Mouse (Mus musculus): Measurements from ENCODE around the gene Olfr1369-ps1.
"Not testable (repeated sequence)": the region's sequence is repeated elsewhere in the genome, so short reads cannot be mapped to it uniquely, and the experiment has no call there.

The Olfr1369-ps1 gene

DNA sequence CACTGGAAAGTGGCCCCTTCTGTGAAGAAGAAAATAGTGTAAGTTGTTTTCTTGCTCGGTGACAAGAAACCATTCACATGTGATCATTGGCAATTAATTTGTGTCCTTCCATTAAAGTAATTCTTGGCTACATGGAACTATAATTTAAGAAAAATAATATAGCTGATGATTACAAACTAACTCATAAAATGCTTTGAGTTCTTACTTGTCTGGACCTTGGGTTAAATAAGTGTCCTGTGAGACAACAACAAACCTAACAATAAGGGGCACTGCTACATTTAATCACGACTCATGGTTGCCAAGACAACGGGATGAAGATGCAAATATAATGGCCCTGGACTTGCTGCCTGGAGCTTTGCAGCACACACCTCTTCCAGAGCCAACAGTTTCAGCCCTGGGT, at the start of gene Olfr1369-ps1:
Gene Olfr1369-ps1 (plus strand): TSS at position 301 of the 400 bp plus-strand sequence.
- not testable (repeated sequence) for DNase-seq

DNA sequence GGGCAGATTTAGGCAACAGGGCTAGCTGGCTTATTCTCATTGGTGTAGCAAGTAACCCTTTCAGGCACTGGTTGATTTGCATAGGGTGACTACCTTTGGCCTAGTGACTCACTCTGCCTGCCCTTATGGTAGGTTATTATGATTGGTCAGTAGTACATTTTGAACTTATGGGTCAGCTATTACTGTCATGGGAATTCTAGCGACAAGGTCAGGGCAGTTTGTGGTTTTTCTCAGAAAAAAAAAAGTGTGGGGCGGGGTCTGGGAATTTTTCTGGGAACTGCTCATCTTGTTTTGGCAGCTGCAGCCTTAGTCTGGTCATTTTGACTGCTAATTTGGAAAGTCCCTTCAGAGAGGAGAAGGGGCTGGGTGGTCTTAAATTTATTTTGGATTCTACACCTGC, 45.3 kb upstream of the Olfr1369-ps1 start:
- DNase-seq: no peak

DNA sequence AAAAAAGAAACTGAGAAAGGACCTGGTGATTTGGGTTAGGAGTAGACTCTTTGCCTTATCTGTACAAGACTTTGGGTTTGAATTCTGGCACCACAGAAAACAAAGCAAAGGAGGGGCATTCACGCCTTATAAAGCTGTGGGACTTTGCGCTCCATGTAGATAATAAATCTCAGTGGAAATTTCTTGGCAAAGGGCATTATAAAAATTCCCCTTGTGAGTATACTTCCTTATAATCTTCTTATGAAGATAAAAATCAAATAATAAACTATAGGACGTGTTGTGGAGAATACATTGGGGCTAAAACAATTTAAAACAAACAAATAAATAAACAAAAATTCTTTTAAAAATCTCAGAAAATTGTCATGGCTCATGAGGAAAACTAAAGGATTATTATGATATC, 36.4 kb upstream of the Olfr1369-ps1 start, which contains the start of gene Olfr1370:
Gene Olfr1370 (minus strand): TSS at position 101 of the 400 bp plus-strand sequence.
- no peak for DNase-seq

DNA sequence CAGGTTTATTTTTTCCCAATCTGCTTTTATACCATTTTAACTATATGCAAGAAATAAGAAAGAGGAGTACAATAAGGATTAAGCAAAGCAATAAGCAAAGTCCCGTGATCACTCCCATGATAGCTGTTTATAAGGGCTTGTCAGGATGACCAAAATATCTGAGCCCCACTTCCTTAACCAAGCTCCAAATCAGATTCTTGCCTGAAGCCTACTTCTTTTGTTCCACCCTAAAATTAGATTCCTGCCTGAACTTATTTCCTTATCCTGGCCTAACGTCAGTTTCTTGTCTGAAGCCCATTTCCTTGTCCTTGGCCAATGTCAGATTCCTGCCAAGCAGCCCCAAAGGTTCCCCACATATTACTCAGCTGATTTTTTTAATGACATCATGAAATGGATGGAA, 28.6 kb upstream of the Olfr1369-ps1 start:
- no peak for DNase-seq

GRCm38 (mm10) chr13:21109759-21110158, 1.5 kb upstream of the Olfr1369-ps1 start:
- DNase-seq: no peak

DNA sequence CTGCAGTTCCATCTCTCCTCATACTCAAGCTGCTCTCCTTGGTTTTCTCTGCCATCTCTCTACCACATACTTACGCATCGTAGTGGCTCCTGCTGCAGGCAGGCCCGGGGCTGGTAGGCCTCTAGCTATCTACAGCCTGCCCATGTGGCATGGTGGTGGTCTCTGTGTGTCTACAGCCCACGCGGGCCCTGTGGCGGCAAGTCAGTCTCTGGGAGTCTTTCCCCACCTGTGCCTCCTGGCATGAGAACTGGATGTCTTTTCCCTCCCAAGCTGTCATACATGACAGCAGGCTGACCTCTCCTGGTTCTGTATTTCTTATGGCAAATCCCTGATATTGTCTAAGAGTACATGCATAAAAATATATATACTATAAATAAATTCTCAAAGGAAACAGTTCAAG, 842 bp upstream of the Olfr1369-ps1 start:
- DNase-seq: no peak

DNA sequence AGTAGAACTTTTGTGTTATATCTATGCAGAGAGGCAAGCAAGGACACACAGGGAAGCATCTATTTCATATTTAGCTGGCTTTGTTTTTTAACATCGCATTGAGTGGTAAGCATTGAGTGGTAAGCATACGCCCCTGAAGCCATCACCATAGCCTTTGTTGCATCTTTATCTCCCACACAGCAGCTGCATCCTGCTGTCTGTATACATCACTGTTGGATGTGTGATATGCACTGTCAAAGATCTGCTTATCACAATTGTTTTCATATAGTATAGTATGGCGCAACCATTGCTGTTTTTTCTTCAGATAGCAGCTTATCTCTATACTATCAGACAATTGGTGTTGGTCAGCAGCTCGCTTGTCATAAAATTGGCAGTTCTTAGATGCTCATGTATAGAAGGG, 2.8 kb downstream of the Olfr1369-ps1 start:
- no peak for DNase-seq

GRCm38 (mm10) chr13:21129339-21129738, 18.1 kb downstream of the Olfr1369-ps1 start, which contains the start of gene Olfr263:
Olfr263 (plus strand) TSS chr13:21129639.
- DNase-seq: not testable (repeated sequence)

DNA sequence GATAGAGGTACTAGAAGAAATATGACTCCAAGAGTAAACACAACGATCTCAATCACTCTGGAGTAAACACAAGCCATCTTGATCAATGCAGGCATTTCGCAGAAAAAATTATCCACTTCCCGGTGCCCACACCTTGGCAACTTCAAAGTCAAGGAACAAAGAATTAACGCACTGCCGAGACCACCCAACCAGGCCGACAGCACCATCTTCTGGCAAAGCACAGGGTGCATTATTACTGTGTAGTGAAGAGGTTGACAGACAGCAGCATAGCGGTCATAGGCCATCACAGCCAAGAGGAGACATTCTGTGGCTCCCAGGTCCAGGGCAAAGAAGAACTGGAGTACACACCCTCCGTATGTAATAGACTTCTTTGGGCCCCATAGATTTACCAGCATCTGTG, 31.1 kb downstream of the Olfr1369-ps1 start:
- DNase-seq: no peak

DNA sequence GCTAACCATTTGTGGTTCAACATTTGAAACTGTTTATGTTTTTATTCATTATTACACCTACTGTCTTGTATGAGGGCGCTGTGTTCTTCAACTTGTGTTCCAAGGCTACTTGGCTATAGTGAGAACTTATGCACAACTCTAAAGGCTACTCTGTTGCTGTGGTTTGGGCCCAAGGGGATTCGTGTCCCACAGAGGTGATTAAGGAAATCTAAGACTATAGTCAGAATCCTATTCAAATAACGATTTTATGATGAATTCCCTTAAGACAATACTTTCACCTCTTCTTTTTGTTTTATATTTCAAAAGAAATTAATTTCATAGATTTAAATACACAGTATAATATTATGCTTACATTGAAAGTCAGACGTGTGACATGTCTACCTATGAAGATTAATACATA, 34.5 kb downstream of the Olfr1369-ps1 start, which contains the start of gene Olfr1368:
Gene Olfr1368 (minus strand): TSS at position 101 of the 400 bp plus-strand sequence.
- DNase-seq: no peak

- no peak for DNase-seq
Measured at GRCm38 (mm10) chr13:21155888-21156287, 44.6 kb downstream of the Olfr1369-ps1 start.

DNA sequence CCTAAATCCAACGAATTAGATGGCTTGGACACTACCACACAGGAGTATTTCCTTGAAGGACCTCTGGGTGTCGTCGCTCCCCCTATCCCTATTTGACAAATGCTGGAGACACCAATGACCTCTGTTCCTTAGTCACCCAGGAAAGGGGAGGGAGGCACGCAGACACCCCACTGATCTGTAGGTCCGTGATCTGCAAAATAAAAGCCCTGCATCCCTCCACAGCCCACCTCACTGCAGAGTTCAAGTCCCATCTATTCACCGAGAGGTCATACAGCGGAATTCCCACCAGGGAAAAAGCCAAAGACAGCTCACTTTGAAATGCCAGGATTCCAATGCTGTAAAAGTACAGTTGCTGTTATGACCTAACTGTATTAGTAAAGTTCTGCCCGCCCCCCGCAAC, 46.8 kb downstream of the Olfr1369-ps1 start:
- DNase-seq: no peak

DNA sequence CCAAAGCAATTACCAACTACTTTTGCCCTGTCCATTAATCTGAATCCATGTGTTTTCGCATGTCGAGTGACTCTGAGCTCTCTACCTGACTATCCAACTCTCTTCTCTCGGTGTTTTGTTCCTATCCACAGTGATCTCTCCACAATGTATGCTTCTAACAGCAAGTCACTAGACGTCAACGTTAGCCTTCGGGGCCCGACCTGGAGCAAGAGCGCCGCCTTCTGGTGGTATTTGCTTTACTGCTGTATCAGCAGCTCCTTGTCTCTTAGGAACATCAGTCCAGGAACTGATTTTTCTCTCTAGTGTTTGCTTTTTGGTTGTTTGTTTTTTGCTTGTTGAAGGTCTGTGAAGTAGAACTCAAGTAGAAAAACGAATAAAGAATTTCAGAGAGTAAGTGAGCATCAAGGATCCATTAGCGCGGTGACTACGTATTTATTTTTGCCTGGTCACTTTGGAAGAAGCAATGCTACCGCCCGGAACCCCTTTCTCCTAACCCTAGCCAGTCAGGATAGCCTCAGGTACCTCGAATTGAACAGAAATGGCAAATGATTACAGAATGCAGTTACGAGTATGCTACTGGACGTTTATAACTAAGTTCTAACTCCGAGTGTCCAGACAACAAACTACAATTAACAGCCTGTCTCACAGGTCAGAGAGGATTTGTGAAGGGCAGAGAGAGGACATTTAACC, 47.6 kb downstream of the Olfr1369-ps1 start:
- peak; percentile 71 for DNase-seq

GRCm38 (mm10) chr13:21159475-21159819, 48.2 kb downstream of the Olfr1369-ps1 start:
- no peak for DNase-seq

- DNase-seq: no peak
Measured at GRCm38 (mm10) chr13:21160041-21160511, 48.8 kb downstream of the Olfr1369-ps1 start.

DNA sequence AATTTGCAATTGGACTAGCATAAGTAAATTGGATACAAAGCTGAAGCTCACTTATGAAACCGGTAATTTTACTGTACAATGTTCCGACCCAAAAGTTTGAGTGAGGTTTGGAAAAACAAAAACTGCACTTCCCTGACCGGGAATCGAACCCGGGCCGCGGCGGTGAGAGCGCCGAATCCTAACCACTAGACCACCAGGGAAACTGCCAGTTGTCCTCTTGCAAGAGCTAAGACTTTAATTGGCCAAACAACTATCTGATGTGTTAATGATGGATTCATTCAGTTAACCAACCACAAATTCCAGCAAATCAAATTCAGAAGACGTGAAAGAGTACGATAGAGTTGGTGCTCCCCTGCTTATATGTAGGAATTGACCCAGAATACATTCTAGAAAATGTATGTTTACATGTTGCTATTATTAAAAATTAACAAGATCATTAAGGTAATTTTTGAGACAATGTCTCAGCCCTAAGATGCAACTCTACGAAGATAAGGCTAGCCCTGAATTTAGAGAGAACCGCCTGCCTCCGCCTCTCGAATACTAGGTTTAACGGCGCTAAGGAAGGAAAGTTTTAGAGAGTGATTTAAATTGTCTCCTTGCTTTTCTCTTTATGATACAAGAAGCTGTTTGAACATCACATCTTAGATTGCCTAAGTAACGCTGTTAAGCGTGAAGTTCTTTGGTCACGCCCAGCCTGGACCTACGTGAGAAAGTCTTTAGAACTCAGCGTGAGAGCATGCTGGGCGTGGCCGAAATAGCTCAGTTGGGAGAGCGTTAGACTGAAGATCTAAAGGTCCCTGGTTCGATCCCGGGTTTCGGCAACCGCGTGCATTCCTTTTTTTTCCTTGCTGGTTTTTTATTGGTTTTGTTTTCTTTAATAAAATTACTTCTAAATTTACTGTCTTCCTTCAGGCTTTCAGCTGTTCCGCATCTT, 49.6 kb downstream of the Olfr1369-ps1 start:
- peak; percentile 87 for DNase-seq

GRCm38 (mm10) chr13:21161591-21161990, 50.3 kb downstream of the Olfr1369-ps1 start:
- DNase-seq: no peak

GRCm38 (mm10) chr13:21162591-21162990, 51.3 kb downstream of the Olfr1369-ps1 start:
- DNase-seq: no peak

DNA sequence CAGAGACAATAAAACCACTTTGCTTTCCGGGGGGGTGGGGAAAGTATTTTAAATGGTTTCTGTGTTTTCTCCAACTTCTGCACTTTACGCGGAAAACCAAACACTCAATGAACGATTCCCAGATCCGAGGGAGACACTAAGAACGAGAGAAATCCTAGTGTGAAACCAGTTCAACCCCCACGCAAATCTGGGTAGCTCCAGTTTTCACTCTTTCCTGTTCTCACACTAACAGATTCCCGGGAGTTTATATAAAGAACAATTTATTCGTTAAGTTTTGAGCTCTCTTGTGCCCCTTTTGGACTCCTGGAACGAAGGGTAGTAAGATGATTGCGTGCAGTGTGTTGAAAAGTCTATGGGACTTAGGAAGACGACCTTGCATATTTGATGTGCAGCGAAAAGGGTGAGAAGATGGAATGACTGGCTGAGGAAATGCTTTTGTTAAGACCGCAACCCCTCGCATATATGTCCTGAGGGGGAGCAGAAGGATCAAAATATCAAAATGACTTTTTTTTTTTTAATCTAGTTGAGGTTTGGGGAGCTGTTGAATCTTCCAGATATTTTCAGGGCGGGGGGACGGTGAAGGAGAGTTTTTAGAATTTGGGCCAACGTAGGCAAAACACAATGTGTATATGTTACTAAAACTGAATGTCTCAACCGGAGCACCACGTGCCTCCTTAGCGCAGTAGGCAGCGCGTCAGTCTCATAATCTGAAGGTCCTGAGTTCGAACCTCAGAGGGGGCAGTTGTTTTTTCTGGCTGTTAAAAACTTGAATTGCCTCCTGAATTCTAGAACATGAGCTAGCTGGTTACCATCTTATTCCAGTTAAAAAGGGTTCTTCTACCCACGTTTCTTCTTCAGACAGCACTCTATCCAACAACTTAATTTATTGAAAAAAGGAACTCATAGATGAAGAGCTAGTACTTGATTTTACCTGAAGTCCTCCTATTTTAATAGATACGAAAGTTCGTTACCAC, 55.9 kb downstream of the Olfr1369-ps1 start:
- peak; percentile 79 for DNase-seq

GRCm38 (mm10) chr13:21167910-21168300, 56.6 kb downstream of the Olfr1369-ps1 start:
- no peak for DNase-seq

GRCm38 (mm10) chr13:21168371-21169011, 57.2 kb downstream of the Olfr1369-ps1 start:
- DNase-seq: no peak

All from layer of hippocampus, adult 9-11 months (tissue).